Mouse (Mus musculus) bone marrow, adult 2 months (tissue): ENCODE measurements around the gene Cacna2d3. TPM values are rescaled to one million over a fixed set of nuclear protein-coding genes. Genes with fewer than 3 reads are reported as not detected.

ENCODE experiments used
- H3K27ac ChIP-seq: fragments of 200-500 bp; 2 replicates; pipeline ENCODE4 v1.5.1; 2012; ENCODE audit warnings: low read depth, mild to moderate bottlenecking, control low read depth, inconsistent platforms, low read length; ENCODE audit not compliant: control insufficient read depth, poor library complexity, insufficient read depth
- H3K4me1 ChIP-seq: fragments of 200-500 bp; 2 replicates; pipeline ENCODE4 v1.6.1; 2011; ENCODE audit warnings: low read length; ENCODE audit not compliant: control insufficient read depth, insufficient read depth
- H3K4me3 ChIP-seq: fragments of 200-500 bp; replicated peaks from 2 replicates; pipeline ENCODE3; 2011; ENCODE audit warnings: mild to moderate bottlenecking, low read depth, low read length, control low read depth; ENCODE audit not compliant: control insufficient read depth
- CTCF ChIP-seq: fragments of 200-500 bp; IDR thresholded peaks from 2 replicates; pipeline ENCODE4 v1.5.1; 2011; ENCODE audit warnings: low read length, control low read depth; ENCODE audit not compliant: control insufficient read depth, insufficient read depth
- POLR2A ChIP-seq: fragments of 200-500 bp; IDR thresholded peaks from 2 replicates; pipeline ENCODE4 v1.6.1; 2011; ENCODE audit warnings: low read depth, mild to moderate bottlenecking, control low read depth, low read length, borderline replicate concordance; ENCODE audit not compliant: control insufficient read depth
- WGBS: fragments of 180-500 bp; shearing (Covaris S2); methylation state at CpG from one replicate; pipeline ENCODE4 v1.1.7; 2018; 5-methylcytosine and 5-hydroxymethylcytosine counted together
- polyA plus RNA-seq: library from polyadenylated mRNA; stranded (reverse); fragments of >200 nt; gene quantifications from 2 replicates; pipeline ENCODE4 v1.2.4, GENCODE M21; 2011; ENCODE audit warnings: low replicate concordance; ENCODE audit not compliant: missing spikeins, insufficient read depth, insufficient read length

Cacna2d3 gene
- polyA plus RNA-seq, 1 experiment, result 1.00 TPM

DNA sequence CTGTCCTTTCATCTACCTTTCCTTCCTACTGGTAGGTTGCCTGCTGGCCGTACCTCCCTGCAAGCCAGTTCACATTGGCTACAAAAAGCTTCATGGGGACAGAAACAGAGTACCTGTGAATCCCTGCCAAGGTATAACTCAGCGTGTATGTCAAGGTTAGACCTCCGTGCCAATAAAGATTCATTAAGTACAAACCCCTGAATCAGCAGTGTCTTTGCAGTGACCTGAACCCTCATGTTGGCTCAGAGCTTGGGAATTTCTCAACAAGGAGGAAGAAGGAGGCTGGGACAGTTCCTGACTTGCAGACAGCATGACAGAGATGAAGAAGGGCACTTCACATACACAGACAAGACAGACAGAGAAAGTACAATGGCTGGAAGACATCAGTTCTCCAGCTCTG is 225.1 kb downstream of the Cacna2d3 start:
- Histone ChIP-seq H3K4me1 (no peaks in the 10 kb centered on the region), H3K4me3 (no peak overlapping the region), H3K27ac (no peak overlapping the region)
- TF ChIP-seq CTCF (no peak), POLR2A (no peak)
- 77% methylated on average over 3 of the region's 3 CpGs for WGBS

DNA sequence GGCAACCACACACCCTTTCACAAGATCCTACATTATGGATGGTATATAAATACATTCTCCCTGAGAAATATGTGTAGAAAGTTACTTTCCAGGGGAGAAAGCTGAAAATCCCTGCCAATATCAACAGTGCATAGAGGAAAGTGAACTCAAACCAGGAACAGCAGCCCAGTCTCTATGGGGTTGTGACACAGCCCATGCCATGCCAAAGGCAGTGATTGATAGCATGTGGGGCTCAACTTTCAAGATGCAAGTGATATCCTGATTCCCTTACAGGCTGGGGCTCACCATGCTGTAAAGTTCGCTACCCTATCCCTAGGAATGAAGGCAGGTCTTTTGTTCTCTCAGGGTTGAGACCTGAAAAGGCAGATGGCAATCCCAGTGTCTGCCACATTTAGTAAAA is 229.9 kb downstream of the Cacna2d3 start:
- 57% methylated on average over 1 of the region's 1 CpGs for WGBS
- Histone ChIP-seq H3K4me1 (no peaks in the 10 kb centered on the region), H3K27ac (no peak overlapping the region), H3K4me3 (no peak overlapping the region)
- no peak for TF ChIP-seq CTCF
- no peak for TF ChIP-seq POLR2A

DNA sequence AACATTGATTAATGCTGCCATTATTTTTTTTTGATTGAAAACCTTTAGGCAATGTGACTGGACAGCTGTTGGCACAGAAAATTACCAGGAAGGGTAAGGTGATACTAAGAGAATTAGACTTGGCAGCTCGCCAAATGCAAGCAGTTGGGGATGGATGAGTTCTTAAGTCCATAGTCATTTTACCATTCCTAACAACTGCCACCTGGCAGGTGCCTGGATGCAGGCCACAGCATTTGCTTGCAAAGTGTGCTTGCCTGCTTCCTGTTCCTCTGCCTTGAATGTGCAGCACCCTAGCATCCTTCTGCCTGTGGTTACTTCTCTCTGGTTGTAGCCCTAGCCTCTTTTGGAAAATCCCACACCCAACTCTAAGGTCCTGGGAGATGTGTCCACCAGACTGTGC is 236.2 kb downstream of the Cacna2d3 start:
- Histone ChIP-seq H3K4me3 (no peak overlapping the region), H3K4me1 (no peaks in the 10 kb centered on the region), H3K27ac (no peak overlapping the region)
- no peak for TF ChIP-seq POLR2A
- TF ChIP-seq CTCF, result no peak
- WGBS, result 75% methylated on average over 1 of the region's 1 CpGs

GRCm38 (mm10) chr14:29478403-29478983 is 243.2 kb downstream of the Cacna2d3 start:
- H3K4me3 ChIP-seq, result no peak overlapping the region
- H3K27ac ChIP-seq, result no peak overlapping the region
- 69% methylated on average over 6 of the region's 6 CpGs for WGBS
- no peaks in the 10 kb centered on the region for H3K4me1 ChIP-seq
- TF ChIP-seq CTCF, result no peak
- TF ChIP-seq POLR2A, result no peak

- H3K27ac ChIP-seq, result no peak overlapping the region
- WGBS, result 77% methylated on average over 2 of the region's 2 CpGs
- TF ChIP-seq POLR2A (no peak), CTCF (no peak)
Measured at GRCm38 (mm10) chr14:29464277-29464676, 257.4 kb downstream of the Cacna2d3 start.

GRCm38 (mm10) chr14:29449203-29449602 is 272.5 kb downstream of the Cacna2d3 start:
- Histone ChIP-seq H3K27ac (no peak overlapping the region), H3K4me3 (no peak overlapping the region), H3K4me1 (no peaks in the 10 kb centered on the region)
- no peak for TF ChIP-seq CTCF
- TF ChIP-seq POLR2A, result no peak
- 77% methylated on average over 3 of the region's 3 CpGs for WGBS

More at GRCm38 (mm10) chr14:29464277-29464676, 257.4 kb downstream of the Cacna2d3 start:
- Histone ChIP-seq H3K4me1 (no peaks in the 10 kb centered on the region), H3K4me3 (no peak overlapping the region)

DNA sequence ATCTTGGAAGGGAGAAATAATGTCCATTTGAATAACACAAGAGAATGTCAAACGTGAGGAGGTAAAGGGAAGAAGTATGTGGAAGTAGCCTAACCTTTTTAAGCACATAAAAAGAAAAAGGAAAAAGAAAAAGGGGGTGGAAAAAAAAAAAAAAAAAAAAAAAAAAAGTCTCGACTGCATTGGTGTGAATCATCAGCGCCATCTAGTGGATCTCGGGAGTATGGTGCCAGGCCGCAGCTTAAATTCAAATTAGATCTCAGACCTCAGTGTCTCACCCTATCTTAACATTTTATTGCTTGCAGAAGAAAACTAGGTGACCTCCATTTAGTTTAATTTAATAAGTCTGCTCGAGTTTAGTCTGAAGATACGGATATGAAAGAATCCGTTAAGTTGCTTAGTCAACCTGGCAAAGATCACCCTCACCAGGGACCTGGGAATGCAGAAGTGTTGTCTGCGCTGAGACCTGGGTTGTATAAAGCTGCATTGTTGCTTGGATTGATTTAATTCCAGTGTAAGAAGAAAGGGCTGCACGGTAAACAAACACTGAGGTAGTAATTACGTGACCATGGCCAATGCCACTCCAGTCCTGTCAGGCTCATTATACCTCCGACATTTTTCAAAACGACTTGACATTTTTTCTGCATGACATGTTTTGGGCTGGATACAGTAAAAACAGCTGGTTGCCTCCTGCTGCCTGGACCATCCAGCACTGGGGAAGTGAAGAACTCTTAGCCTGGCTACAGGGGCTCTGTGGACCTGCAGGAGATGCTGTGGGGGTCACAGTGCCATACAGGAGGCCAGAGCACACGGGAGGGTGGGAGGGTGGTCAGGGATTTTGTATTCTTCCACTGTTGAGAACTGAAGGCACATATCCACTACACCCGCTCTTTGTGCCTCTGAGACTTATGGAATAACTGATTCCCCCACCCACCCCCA is 278.3 kb downstream of the Cacna2d3 start:
- Histone ChIP-seq H3K27ac (no peak overlapping the region), H3K4me3 (no peak overlapping the region)
- WGBS, result 38% methylated on average over 15 of the region's 15 CpGs

GRCm38 (mm10) chr14:29442476-29442875 is 279.2 kb downstream of the Cacna2d3 start:
- no peak for TF ChIP-seq POLR2A
- TF ChIP-seq CTCF, result no peak
- WGBS, result 72% methylated on average over 4 of the region's 4 CpGs

More for the DNA sequence above, 278.3 kb downstream of the Cacna2d3 start:
- no peaks in the 10 kb centered on the region for H3K4me1 ChIP-seq
- peak; percentile 52 for TF ChIP-seq CTCF
- no peak for TF ChIP-seq POLR2A

More at GRCm38 (mm10) chr14:29442476-29442875, 279.2 kb downstream of the Cacna2d3 start:
- Histone ChIP-seq H3K27ac (no peak overlapping the region), H3K4me3 (no peak overlapping the region), H3K4me1 (no peaks in the 10 kb centered on the region)
